Mouse (Mus musculus): ENCODE results near the gene Krtap19-5.

The Krtap19-5 gene

GRCm38 (mm10) chr16:88896357-88896756 lies at the start of gene Krtap19-5:
Krtap19-5 (minus strand) TSS chr16:88896457.
- no peak for DNase-seq

GRCm38 (mm10) chr16:88941106-88941505 lies 44.8 kb upstream of the Krtap19-5 start:
- DNase-seq = peak; percentile 11 to 16

- peak; percentile 5 to 14 for DNase-seq
Observed at GRCm38 (mm10) chr16:88938252-88938651, 42.0 kb upstream of the Krtap19-5 start.

GRCm38 (mm10) chr16:88932165-88932564 lies 35.9 kb upstream of the Krtap19-5 start, which contains the start of gene Krtap19-9b:
Krtap19-9b (minus strand) TSS chr16:88932265.
- DNase-seq = no peak

GRCm38 (mm10) chr16:88886870-88887269 lies 9.4 kb downstream of the Krtap19-5 start:
- DNase-seq = no peak

- DNase-seq = no peak
Observed at GRCm38 (mm10) chr16:88884989-88885388, 11.3 kb downstream of the Krtap19-5 start, which contains the start of gene Krtap19-4. Krtap19-4 (minus strand) TSS chr16:88885089.

GRCm38 (mm10) chr16:88877938-88878337 lies 18.3 kb downstream of the Krtap19-5 start, which contains the start of gene Krtap19-3:
Krtap19-3 (minus strand) TSS chr16:88878038.
- no peak for DNase-seq

GRCm38 (mm10) chr16:88874169-88874568 lies 22.1 kb downstream of the Krtap19-5 start, which contains the start of gene Krtap19-2:
Krtap19-2 (minus strand) TSS chr16:88874269.
- DNase-seq = no peak

GRCm38 (mm10) chr16:88869311-88869710 lies 26.9 kb downstream of the Krtap19-5 start, which contains the start of gene Krtap19-1:
Krtap19-1 (minus strand) TSS chr16:88869411.
- no peak for DNase-seq

- DNase-seq = no peak
Observed at GRCm38 (mm10) chr16:88864887-88865407, 31.3 kb downstream of the Krtap19-5 start.

GRCm38 (mm10) chr16:88851450-88851849 lies 44.8 kb downstream of the Krtap19-5 start:
- DNase-seq = peak; percentile 46 to 49

- no peak for DNase-seq
Observed at GRCm38 (mm10) chr16:88848558-88848957, 47.7 kb downstream of the Krtap19-5 start.

- no peak for DNase-seq
Observed at GRCm38 (mm10) chr16:88847363-88847762, 48.9 kb downstream of the Krtap19-5 start.
